Mouse (Mus musculus) heart, embryonic 14.5 days (tissue): ENCODE results near the gene Yipf4. TPM values are rescaled to one million over a fixed set of nuclear protein-coding genes. Genes with fewer than 3 reads are reported as not detected.
"Not testable (repeated sequence)": the region's sequence is repeated elsewhere in the genome, so short reads cannot be mapped to it uniquely, and the experiment has no call there.

Experiments
- ATAC-seq: fragments of 200-750 bp; cut with Nextera tagmentation; 2 replicates; pipeline ENCODE4 v1.8.0; 2017; ENCODE audit warnings: low read depth, moderate TSS enrichment; ENCODE audit not compliant: insufficient number of reproducible peaks, insufficient read depth, low FRiP score
- H3K27ac ChIP-seq, 2 experiments: fragments of 200-500 bp in 1 of 2; fragments of 300-500 bp in 1 of 2; sonication (generic) in 1 of 2; replicated peaks in 1 of 2; 2 replicates each; pipeline ENCODE4 v1.5.1; 2012 to 2014; ENCODE audit warnings: low read depth in 2 of 2, low read length in 2 of 2, control low read depth in 1 of 2, mild to moderate bottlenecking in 1 of 2, mixed read lengths in 1 of 2; ENCODE audit not compliant: control insufficient read depth in 1 of 2, insufficient read depth in 1 of 2
- H3K27me3 ChIP-seq: fragments of 300-500 bp; sonication (generic); 2 replicates; pipeline ENCODE4 v1.6.1; 2014; ENCODE audit warnings: mild to moderate bottlenecking, low read length, control low read depth; ENCODE audit not compliant: control insufficient read depth, insufficient read depth
- H3K36me3 ChIP-seq: fragments of 300-500 bp; sonication (generic); 2 replicates; pipeline ENCODE4 v1.6.1; 2014; ENCODE audit warnings: mild to moderate bottlenecking, control low read depth, low read length, mixed read lengths; ENCODE audit not compliant: control insufficient read depth, insufficient read depth
- H3K4me1 ChIP-seq, 2 experiments: fragments of 200-500 bp in 1 of 2; fragments of 300-500 bp in 1 of 2; sonication (generic) in 1 of 2; 2 replicates each; pipeline ENCODE4 v1.6.1; 2012 to 2014; ENCODE audit warnings: low read length in 2 of 2, control low read depth in 1 of 2, mixed read lengths in 1 of 2; ENCODE audit not compliant: control insufficient read depth in 2 of 2, insufficient read depth in 2 of 2
- H3K4me2 ChIP-seq: fragments of 300-500 bp; sonication (generic); 2 replicates; pipeline ENCODE4 v1.6.1; 2014; ENCODE audit warnings: mild to moderate bottlenecking, low read length
- H3K4me3 ChIP-seq, 2 experiments: fragments of 200-500 bp in 1 of 2; fragments of 300-500 bp in 1 of 2; sonication (generic) in 1 of 2; 2 replicates each; pipeline ENCODE4 v1.5.1; 2012 to 2014; ENCODE audit warnings: low read length in 2 of 2, mild to moderate bottlenecking in 2 of 2, control low read depth in 1 of 2, low read depth in 1 of 2, moderate library complexity in 1 of 2; ENCODE audit not compliant: control insufficient read depth in 1 of 2, insufficient read depth in 1 of 2
- H3K9ac ChIP-seq: fragments of 300-500 bp; sonication (generic); 2 replicates; pipeline ENCODE4 v1.6.1; 2014; ENCODE audit warnings: mild to moderate bottlenecking, low read length
- H3K9me3 ChIP-seq: fragments of 300-500 bp; sonication (generic); 2 replicates; pipeline ENCODE4 v1.6.1; 2016; ENCODE audit warnings: low read length, control low read depth; ENCODE audit not compliant: control insufficient read depth
- WGBS: fragments of 180-500 bp; shearing (Covaris S2); extraction: QIAGEN DNeasy Blood & Tissue Kit; methylation state at CpG from one replicate; pipeline ENCODE4 v1.1.7; 2014; 5-methylcytosine and 5-hydroxymethylcytosine counted together
- polyA plus RNA-seq: library from polyadenylated mRNA; unstranded; fragments of >200 nt; fragmentation: Nextera tagmentation; extraction: Ambion mirVana; gene quantifications from 2 replicates; pipeline ENCODE4 v1.2.1, GENCODE M21; 2014

Gene Yipf4
- polyA plus RNA-seq, 1 experiment from 2014 or later, result 70.1 TPM

DNA sequence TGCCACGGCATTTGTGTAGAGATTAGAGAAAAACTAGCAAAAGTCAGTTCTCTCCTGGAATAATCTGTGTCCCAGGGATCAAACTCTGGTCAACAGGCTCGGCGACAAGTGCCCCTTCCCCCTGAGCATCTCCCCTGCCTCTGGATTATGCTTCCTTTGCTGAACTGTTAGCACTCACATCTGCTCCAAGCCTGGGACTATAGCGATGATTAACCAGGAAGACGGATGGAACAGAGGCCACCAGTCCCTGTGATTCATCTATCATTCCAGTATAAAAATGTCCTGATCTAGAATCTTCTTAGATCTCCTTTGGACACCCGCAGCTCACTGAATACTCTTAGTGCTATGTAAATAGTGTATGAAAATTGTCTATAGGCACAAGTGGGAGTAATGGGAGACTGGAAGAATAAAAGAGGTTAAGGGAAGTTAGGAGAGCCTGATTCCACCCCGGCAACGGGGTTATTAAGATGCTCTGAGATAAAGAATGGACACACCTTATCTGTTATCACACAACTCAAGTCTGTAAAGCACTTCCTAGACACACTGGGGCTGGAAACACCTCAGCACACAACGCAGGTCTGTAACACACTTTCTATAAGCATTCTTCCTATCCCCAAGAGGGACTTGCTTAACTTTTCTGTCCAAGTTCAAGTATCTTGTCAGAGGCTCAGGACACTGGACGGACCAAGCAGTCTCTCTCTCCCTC is 31.2 kb upstream of the Yipf4 start:
- WGBS, result 62% methylated on average over 10 of the region's 10 CpGs
- H3K4me3 ChIP-seq, result no peak overlapping the region
- H3K4me1 ChIP-seq, result no peaks in the 10 kb centered on the region
- no peak overlapping the region for H3K9ac ChIP-seq
- H3K27me3 ChIP-seq, result no peaks in the 10 kb centered on the region
- no peak overlapping the region for H3K4me2 ChIP-seq
- H3K36me3 ChIP-seq, result no peaks in the 10 kb centered on the region
- H3K9me3 ChIP-seq, result no peaks in the 10 kb centered on the region
- ATAC-seq, result no peak
- no peak overlapping the region for H3K27ac ChIP-seq

DNA sequence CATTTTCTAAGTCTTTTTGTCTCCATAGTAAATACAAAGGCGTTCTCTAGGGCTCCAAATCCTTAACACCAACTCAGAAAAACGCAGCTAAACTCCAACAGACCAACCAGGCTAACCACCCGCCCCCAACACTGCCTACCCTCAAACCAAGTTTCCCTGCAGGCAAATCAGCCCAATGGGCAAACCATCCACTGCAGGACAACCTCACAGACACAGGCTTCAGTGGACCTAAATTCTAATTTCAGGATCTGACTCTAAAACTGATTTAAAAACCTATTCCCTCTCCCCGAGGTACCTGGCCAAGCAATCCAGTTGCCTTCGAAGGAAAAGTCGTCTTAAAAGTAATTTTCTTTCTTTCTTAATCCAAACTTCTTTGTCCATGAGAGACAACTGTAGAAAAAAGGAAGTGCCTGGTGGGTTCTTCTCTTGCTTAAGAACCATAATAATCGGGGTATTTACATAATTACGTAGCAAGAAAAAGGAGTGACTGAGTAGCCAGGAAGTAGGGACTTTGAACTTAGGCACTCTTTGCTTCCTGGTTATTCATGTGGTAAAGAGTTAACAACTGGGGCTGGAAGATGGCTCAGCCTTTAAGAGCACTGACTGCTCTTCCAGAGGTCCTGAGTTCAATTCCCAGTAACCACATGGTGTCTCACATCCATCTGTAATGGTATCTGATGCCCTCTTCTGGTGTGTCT is 30.4 kb upstream of the Yipf4 start, which contains the start of gene Nlrc4:
Nlrc4 (minus strand) TSS at position 432 of the 698 bp plus-strand sequence.
- WGBS, result 59% methylated on average over 8 of the region's 8 CpGs
- Histone ChIP-seq H3K4me2 (no peak within 1 kb of the TSS), H3K36me3 (no peaks in the 10 kb centered on the region), H3K27ac (no peak within 1 kb of the TSS), H3K9me3 (no peaks in the 10 kb centered on the region), H3K4me1 (no peaks in the 10 kb centered on the region), H3K27me3 (no peaks in the 10 kb centered on the region), H3K9ac (no peak within 1 kb of the TSS), H3K4me3 (no peak within 1 kb of the TSS)
- ATAC-seq, result no peak

DNA sequence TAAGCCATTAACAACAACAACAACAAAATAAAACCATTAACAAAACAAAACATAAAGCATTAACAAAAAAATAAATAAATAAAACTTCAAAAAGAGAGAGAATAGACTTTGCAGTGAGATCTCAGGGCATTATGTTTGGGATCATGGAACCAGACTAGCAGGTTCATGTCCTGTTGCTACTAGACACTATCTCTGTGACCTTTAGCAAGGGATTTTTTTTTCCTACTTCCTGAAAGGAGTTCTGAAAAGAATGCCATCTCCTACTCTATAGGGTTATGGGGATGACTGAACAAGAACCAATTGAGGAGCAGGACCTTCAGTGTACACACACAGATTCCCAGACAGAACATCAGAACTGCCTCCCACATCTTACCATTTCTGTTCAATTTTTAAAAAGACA is 25.8 kb upstream of the Yipf4 start:
- Histone ChIP-seq H3K4me2 (no peak overlapping the region), H3K27me3 (no peaks in the 10 kb centered on the region), H3K36me3 (no peaks in the 10 kb centered on the region), H3K27ac (no peak overlapping the region), H3K4me3 (no peak overlapping the region), H3K9ac (no peak overlapping the region), H3K9me3 (no peaks in the 10 kb centered on the region), H3K4me1 (no peaks in the 10 kb centered on the region)
- no peak for ATAC-seq

DNA sequence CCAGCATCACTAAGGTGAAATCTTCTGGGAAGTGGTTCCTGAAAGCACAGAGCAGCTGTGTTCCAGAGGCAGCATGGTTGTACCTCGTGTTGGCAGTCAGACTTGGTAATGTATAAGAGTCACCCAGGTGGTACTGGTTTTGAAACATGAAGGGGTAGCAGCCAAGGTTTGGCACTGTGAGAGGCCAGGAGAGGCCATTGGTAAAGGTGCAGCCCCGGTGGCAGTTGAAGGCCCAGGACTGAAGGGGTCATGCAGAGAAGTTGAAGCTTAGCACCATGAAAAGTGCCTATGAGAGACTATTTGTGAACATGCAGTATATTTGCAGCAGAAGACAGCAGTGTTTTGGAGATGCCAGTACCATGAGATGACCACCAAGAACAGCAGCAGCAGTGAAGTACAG is 21.3 kb upstream of the Yipf4 start:
- not testable (repeated sequence) for H3K27ac ChIP-seq, H3K36me3 ChIP-seq, ATAC-seq, H3K4me2 ChIP-seq, H3K4me3 ChIP-seq, H3K27me3 ChIP-seq, H3K9ac ChIP-seq, H3K4me1 ChIP-seq, H3K9me3 ChIP-seq
- WGBS, result 70% methylated on average over 2 of the region's 2 CpGs

DNA sequence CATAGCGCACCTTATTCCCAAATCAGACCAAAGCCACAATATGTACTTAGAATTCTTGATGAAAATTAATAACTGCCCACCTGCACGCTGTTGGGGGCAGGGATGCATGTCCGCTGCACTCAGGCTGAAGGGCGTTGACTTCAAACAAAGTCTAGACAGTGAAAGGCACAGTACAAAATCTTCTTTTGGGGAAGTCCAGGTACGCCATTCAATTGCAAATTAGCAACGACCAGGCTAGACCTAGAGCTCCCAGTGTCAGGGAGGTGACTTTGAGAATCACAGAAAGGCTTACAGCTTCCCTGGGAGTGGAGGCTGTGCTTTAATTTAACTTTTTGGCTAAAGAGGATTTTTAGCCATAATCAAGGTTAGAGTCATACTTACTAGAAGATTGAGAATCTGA is 19.2 kb upstream of the Yipf4 start:
- H3K4me3 ChIP-seq, H3K9me3 ChIP-seq, H3K27ac ChIP-seq, H3K36me3 ChIP-seq, ATAC-seq, H3K27me3 ChIP-seq, H3K4me1 ChIP-seq, H3K4me2 ChIP-seq, H3K9ac ChIP-seq: not testable (repeated sequence)
- WGBS, result 69% methylated on average over 6 of the region's 6 CpGs

DNA sequence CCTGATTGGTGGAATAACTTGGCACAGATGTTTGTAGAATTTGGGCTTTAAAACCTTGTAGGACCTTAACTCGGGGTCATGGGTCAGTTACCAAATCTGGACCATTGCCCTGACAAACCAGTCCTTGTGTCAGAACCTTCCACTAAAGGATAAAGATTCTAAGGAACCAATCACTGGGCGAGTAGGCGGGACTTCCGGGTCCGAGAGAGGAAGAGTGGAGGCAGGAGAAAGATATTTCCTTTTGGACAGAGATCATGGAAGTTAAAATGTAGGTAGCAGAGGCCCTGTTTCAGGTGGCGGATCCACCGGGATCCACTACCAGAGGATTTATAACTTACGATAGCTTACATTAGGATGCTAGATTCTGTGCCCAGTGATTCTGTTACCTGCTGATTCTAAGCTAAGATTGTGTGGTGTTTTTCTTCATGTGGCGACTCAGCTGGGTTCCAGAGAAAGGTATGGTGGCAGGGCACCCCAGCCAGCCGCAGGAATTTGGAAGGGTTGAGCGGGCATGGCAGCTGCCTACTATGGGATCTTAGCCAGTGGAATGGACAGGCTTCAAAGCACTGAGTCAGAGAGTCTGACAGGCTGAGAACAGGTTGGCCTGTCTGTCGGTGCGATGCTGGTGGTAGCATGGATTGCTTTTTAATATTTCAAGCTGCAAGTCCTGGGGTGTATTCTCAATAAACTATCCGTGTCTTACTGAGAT is 8.8 kb upstream of the Yipf4 start:
- H3K4me2 ChIP-seq, result no peak overlapping the region
- H3K4me3 ChIP-seq, result no peak overlapping the region
- no peak overlapping the region for H3K27ac ChIP-seq
- H3K9ac ChIP-seq, result no peak overlapping the region
- H3K36me3 ChIP-seq, result no peaks in the 10 kb centered on the region
- no peaks in the 10 kb centered on the region for H3K27me3 ChIP-seq
- WGBS, result 83% methylated on average over 14 of the region's 14 CpGs
- H3K4me1 ChIP-seq, result no peaks in the 10 kb centered on the region
- ATAC-seq, result no peak
- no peaks in the 10 kb centered on the region for H3K9me3 ChIP-seq

- Histone ChIP-seq H3K4me3 (peak overlapping the region; percentile 96 to 98), H3K9ac (peak overlapping the region; percentile 94), H3K27me3 (no peaks in the 10 kb centered on the region; the same call in 1 of the 2 replicates), H3K36me3 (peaks cover 33% of the 10 kb centered on the region), H3K9me3 (no peaks in the 10 kb centered on the region), H3K4me2 (peak overlapping the region; percentile 70), H3K4me1 (peaks cover 0 to 12% of the 10 kb centered on the region in 2 experiments; a peak in 1 of 4 replicates), H3K27ac (peak overlapping the region; percentile 92)
- WGBS, result under 1% methylated on average over 12 of the region's 12 CpGs
- ATAC-seq, result no peak
Observed at GRCm38 (mm10) chr17:74489901-74490220, 568 bp downstream of the Yipf4 start.
